Mouse (Mus musculus) layer of hippocampus, postnatal 10 days (tissue): ENCODE measurements around the gene Gys1. TPM values are rescaled to one million over a fixed set of nuclear protein-coding genes. Genes with fewer than 3 reads are reported as not detected.

Experiments used
- microRNA-seq, 2 experiments: library from miRNA; unstranded; fragments of <30 nt; microRNA quantifications; one replicate each; pipeline ENCODE4 v1.2.0; 2021
- total RNA-seq, 2 experiments: library from RNA; stranded (reverse); gene quantifications; 2 replicates each; pipeline ENCODE4 v1.2.3; 2021

Gene Gys1
- total RNA-seq, 2 experiments from 2014 or later, result 18.9 to 20.9 TPM

Small RNA genes lying within 50 kb of the gene (microRNA-seq; reads per million reads assigned to microRNA genes)
- 0 reads per million in 2 experiments for gene Gm22133

Other genes with a start within 250 kb of the Gys1 start
- gene Ccdc155, start 230.0 kb upstream of the Gys1 start, total RNA-seq, result 1 to 10 TPM; 2.2 to 2.9 TPM
- gene Dkkl1, start 222.7 kb upstream of the Gys1 start, total RNA-seq, result 10 to 100 TPM in 1 of 2 experiments, 1 to 10 TPM in 1; 8.3 to 10.7 TPM
- 10 to 100 TPM; 12.5 to 13.7 TPM for gene Tead2, start 219.1 kb upstream of the Gys1 start, total RNA-seq
- gene Cd37, start 195.7 kb upstream of the Gys1 start, total RNA-seq, result 1 to 10 TPM; 4.6 to 5.0 TPM
- gene Slc6a16, start 193.8 kb upstream of the Gys1 start, total RNA-seq, result 1 to 10 TPM; 1.0 to 1.2 TPM
- gene Slc6a21, start 157.3 kb upstream of the Gys1 start, total RNA-seq, result not detected
- gene Trpm4, start 101.1 kb upstream of the Gys1 start, total RNA-seq, result 10 to 100 TPM; 19.6 to 20.9 TPM
- under 1 TPM; 0.85 to 0.96 TPM for gene Hrc, start 99.6 kb upstream of the Gys1 start, total RNA-seq
- gene Ppfia3, start 67.8 kb upstream of the Gys1 start, total RNA-seq, result 100 to 1,000 TPM; 124 to 128 TPM
- gene Lin7b, start 64.3 kb upstream of the Gys1 start, total RNA-seq, result 100 to 1,000 TPM; 137 to 163 TPM
- 100 to 1,000 TPM; 393 to 440 TPM for gene Snrnp70, start 39.1 kb upstream of the Gys1 start, total RNA-seq
- not detected for gene Kcna7, start 29.2 kb upstream of the Gys1 start, total RNA-seq
- under 1 TPM; 0.18 to 0.22 TPM for gene Ntf5, start 21.1 kb upstream of the Gys1 start, total RNA-seq
- under 1 TPM in 1 of 2 experiments, not detected in 1; 0.75 TPM for gene Lhb, start 14.0 kb upstream of the Gys1 start, total RNA-seq
- 10 to 100 TPM; 44.5 to 44.9 TPM for gene Ruvbl2, start 3.3 kb downstream of the Gys1 start, total RNA-seq
- gene Ftl1, start 25.0 kb downstream of the Gys1 start, total RNA-seq, result 100 to 1,000 TPM; 429 to 433 TPM
- gene Bax, start 32.1 kb downstream of the Gys1 start, total RNA-seq, result 100 to 1,000 TPM; 103 to 123 TPM
- under 1 TPM in 1 of 2 experiments, not detected in 1; 0.23 TPM for gene Tulp2, start 47.0 kb downstream of the Gys1 start, total RNA-seq
- 1 to 10 TPM; 1.2 to 1.4 TPM for gene Gm45808, start 52.0 kb downstream of the Gys1 start, total RNA-seq
- 1 to 10 TPM; 2.0 to 2.6 TPM for gene Dhdh, start 54.0 kb downstream of the Gys1 start, total RNA-seq
- 100 to 1,000 TPM; 107 to 117 TPM for gene Nucb1, start 75.6 kb downstream of the Gys1 start, total RNA-seq
- gene Ppp1r15a, start 91.4 kb downstream of the Gys1 start, total RNA-seq, result 10 to 100 TPM; 23.6 to 29.3 TPM
- gene Plekha4, start 91.5 kb downstream of the Gys1 start, total RNA-seq, result under 1 TPM; 0.80 to 0.94 TPM
- gene Hsd17b14, start 120.0 kb downstream of the Gys1 start, total RNA-seq, result not detected
- 10 to 100 TPM; 20.8 to 22.9 TPM for gene Bcat2, start 135.3 kb downstream of the Gys1 start, total RNA-seq
- gene Fgf21, start 180.6 kb downstream of the Gys1 start, total RNA-seq, result not detected
- under 1 TPM; 0.20 to 0.71 TPM for gene Fut1, start 182.4 kb downstream of the Gys1 start, total RNA-seq
- not detected for gene Izumo1, start 187.0 kb downstream of the Gys1 start, total RNA-seq
- gene Rasip1, start 192.6 kb downstream of the Gys1 start, total RNA-seq, result 10 to 100 TPM; 13.9 to 14.5 TPM
- 1 to 10 TPM; 1.7 TPM for gene Mamstr, start 205.1 kb downstream of the Gys1 start, total RNA-seq
- under 1 TPM in 1 of 2 experiments, not detected in 1; 0.22 TPM for gene Fut2, start 231.6 kb downstream of the Gys1 start, total RNA-seq
- gene Ntn5, start 249.2 kb downstream of the Gys1 start, total RNA-seq, result 1 to 10 TPM in 1 of 2 experiments, under 1 TPM in 1; 0.75 to 1.0 TPM